Mouse (Mus musculus): Measurements from ENCODE around the gene Apbb2. TPM values are rescaled to one million over a fixed set of nuclear protein-coding genes. Genes with fewer than 3 reads are reported as not detected.

Gene Apbb2
- polyA plus RNA-seq, 1 experiment from 2014 or later: 30.9 TPM

GRCm38 (mm10) chr5:66344182-66344581 is 274.4 kb downstream of the Apbb2 start:
- Histone ChIP-seq H3K4me2 (ENCODE audit: low read length) (no peak overlapping the region), H3K4me3 (ENCODE audit: control insufficient read depth in 1 of 2, insufficient read depth in 1 of 2, low read depth in 1 of 2, low read length in 2 of 2) (no peak overlapping the region), H3K4me1 (ENCODE audit: control insufficient read depth in 2 of 2, insufficient read depth in 2 of 2, low read length in 2 of 2) (peaks cover 3 to 6% of the 10 kb centered on the region in 2 experiments), H3K36me3 (ENCODE audit: control insufficient read depth, insufficient read depth, low read length) (no peaks in the 10 kb centered on the region), H3K9ac (ENCODE audit: low read length) (no peak overlapping the region), H3K27me3 (ENCODE audit: control insufficient read depth, insufficient read depth, low read length) (no peaks in the 10 kb centered on the region), H3K9me3 (ENCODE audit: control insufficient read depth, low read length) (no peaks in the 10 kb centered on the region), H3K27ac (replicated peaks in 1 of 2; ENCODE audit: control insufficient read depth in 1 of 2, insufficient read depth in 1 of 2, low read depth in 2 of 2, low read length in 2 of 2) (no peak overlapping the region)
- ATAC-seq (ENCODE audit: insufficient number of reproducible peaks, insufficient read depth, low FRiP score, low read depth): no peak
- 47% methylated on average over 2 of the region's 2 CpGs for WGBS

- Histone ChIP-seq H3K36me3 (ENCODE audit: control insufficient read depth, insufficient read depth, low read length) (no peaks in the 10 kb centered on the region), H3K27ac (replicated peaks in 1 of 2; ENCODE audit: control insufficient read depth in 1 of 2, insufficient read depth in 1 of 2, low read depth in 2 of 2, low read length in 2 of 2) (no peak overlapping the region), H3K4me2 (ENCODE audit: low read length) (no peak overlapping the region), H3K4me3 (ENCODE audit: control insufficient read depth in 1 of 2, insufficient read depth in 1 of 2, low read depth in 1 of 2, low read length in 2 of 2) (no peak overlapping the region), H3K4me1 (ENCODE audit: control insufficient read depth in 2 of 2, insufficient read depth in 2 of 2, low read length in 2 of 2) (peaks cover 9 to 12% of the 10 kb centered on the region in 2 experiments), H3K9me3 (ENCODE audit: control insufficient read depth, low read length) (no peaks in the 10 kb centered on the region), H3K9ac (ENCODE audit: low read length) (no peak overlapping the region), H3K27me3 (ENCODE audit: control insufficient read depth, insufficient read depth, low read length) (no peaks in the 10 kb centered on the region)
- no peak for ATAC-seq (ENCODE audit: insufficient number of reproducible peaks, insufficient read depth, low FRiP score, low read depth)
- 72% methylated on average over 9 of the region's 9 CpGs for WGBS
These were observed 276.3 kb downstream of the Apbb2 start for GRCm38 (mm10) chr5:66342285-66342684.

- ATAC-seq (ENCODE audit: insufficient number of reproducible peaks, insufficient read depth, low FRiP score, low read depth): no peak
- Histone ChIP-seq H3K4me3 (ENCODE audit: control insufficient read depth in 1 of 2, insufficient read depth in 1 of 2, low read depth in 1 of 2, low read length in 2 of 2) (no peak overlapping the region), H3K9ac (ENCODE audit: low read length) (no peak overlapping the region), H3K9me3 (ENCODE audit: control insufficient read depth, low read length) (no peaks in the 10 kb centered on the region), H3K27me3 (ENCODE audit: control insufficient read depth, insufficient read depth, low read length) (no peaks in the 10 kb centered on the region), H3K36me3 (ENCODE audit: control insufficient read depth, insufficient read depth, low read length) (no peaks in the 10 kb centered on the region), H3K4me1 (ENCODE audit: control insufficient read depth in 2 of 2, insufficient read depth in 2 of 2, low read length in 2 of 2) (peaks cover 12% of the 10 kb centered on the region in 2 experiments), H3K4me2 (ENCODE audit: low read length) (no peak overlapping the region), H3K27ac (replicated peaks in 1 of 2; ENCODE audit: control insufficient read depth in 1 of 2, insufficient read depth in 1 of 2, low read depth in 2 of 2, low read length in 2 of 2) (no peak overlapping the region)
- 51% methylated on average over 10 of the region's 10 CpGs for WGBS
These were observed 276.7 kb downstream of the Apbb2 start for GRCm38 (mm10) chr5:66341848-66342247.

GRCm38 (mm10) chr5:66340356-66341102 is 278.1 kb downstream of the Apbb2 start:
- H3K27ac ChIP-seq (replicated peaks in 1 of 2; ENCODE audit: control insufficient read depth in 1 of 2, insufficient read depth in 1 of 2, low read depth in 2 of 2, low read length in 2 of 2): no peak overlapping the region
- H3K36me3 ChIP-seq (ENCODE audit: control insufficient read depth, insufficient read depth, low read length): no peaks in the 10 kb centered on the region
- no peak overlapping the region for H3K4me3 ChIP-seq (ENCODE audit: control insufficient read depth in 1 of 2, insufficient read depth in 1 of 2, low read depth in 1 of 2, low read length in 2 of 2)
- H3K27me3 ChIP-seq (ENCODE audit: control insufficient read depth, insufficient read depth, low read length): no peaks in the 10 kb centered on the region
- no peak for ATAC-seq (ENCODE audit: insufficient number of reproducible peaks, insufficient read depth, low FRiP score, low read depth)
- H3K4me1 ChIP-seq (ENCODE audit: control insufficient read depth in 2 of 2, insufficient read depth in 2 of 2, low read length in 2 of 2): peaks cover 12% of the 10 kb centered on the region in 2 experiments
- WGBS: 82% methylated on average over 17 of the region's 17 CpGs
- no peak overlapping the region for H3K9ac ChIP-seq (ENCODE audit: low read length)
- no peaks in the 10 kb centered on the region for H3K9me3 ChIP-seq (ENCODE audit: control insufficient read depth, low read length)
- H3K4me2 ChIP-seq (ENCODE audit: low read length): no peak overlapping the region

- H3K4me1 ChIP-seq (ENCODE audit: control insufficient read depth in 2 of 2, insufficient read depth in 2 of 2, low read length in 2 of 2): peaks cover 6 to 9% of the 10 kb centered on the region in 2 experiments; a peak in 3 of 4 replicates
- 42% methylated on average over 7 of the region's 7 CpGs for WGBS
- H3K36me3 ChIP-seq (ENCODE audit: control insufficient read depth, insufficient read depth, low read length): no peaks in the 10 kb centered on the region
- ATAC-seq (ENCODE audit: insufficient number of reproducible peaks, insufficient read depth, low FRiP score, low read depth): no peak
- H3K27me3 ChIP-seq (ENCODE audit: control insufficient read depth, insufficient read depth, low read length): no peaks in the 10 kb centered on the region
- 0 out of 2 replicates have a peak overlapping the region, but pooled peaks have one; percentile 71 for H3K9ac ChIP-seq (ENCODE audit: low read length)
- peak overlapping the region; percentile 91 for H3K4me2 ChIP-seq (ENCODE audit: low read length)
- no peak overlapping the region; a peak in 1 of 4 replicates for H3K4me3 ChIP-seq (ENCODE audit: control insufficient read depth in 1 of 2, insufficient read depth in 1 of 2, low read depth in 1 of 2, low read length in 2 of 2)
- no peak overlapping the region for H3K27ac ChIP-seq (replicated peaks in 1 of 2; ENCODE audit: control insufficient read depth in 1 of 2, insufficient read depth in 1 of 2, low read depth in 2 of 2, low read length in 2 of 2)
- no peaks in the 10 kb centered on the region for H3K9me3 ChIP-seq (ENCODE audit: control insufficient read depth, low read length)
These were observed 280.0 kb downstream of the Apbb2 start for GRCm38 (mm10) chr5:66338583-66338982.

GRCm38 (mm10) chr5:66337969-66338345 is 280.6 kb downstream of the Apbb2 start:
- peak; percentile 58 for ATAC-seq (ENCODE audit: insufficient number of reproducible peaks, insufficient read depth, low FRiP score, low read depth)

GRCm38 (mm10) chr5:66337025-66337968 is 281.3 kb downstream of the Apbb2 start:
- Histone ChIP-seq H3K27ac (replicated peaks in 1 of 2; ENCODE audit: control insufficient read depth in 1 of 2, insufficient read depth in 1 of 2, low read depth in 2 of 2, low read length in 2 of 2) (peak overlapping the region; percentile 34 to 77), H3K9ac (ENCODE audit: low read length) (peak overlapping the region; percentile 71), H3K4me1 (ENCODE audit: control insufficient read depth in 2 of 2, insufficient read depth in 2 of 2, low read length in 2 of 2) (peaks cover 6 to 9% of the 10 kb centered on the region in 2 experiments; a peak in 3 of 4 replicates), H3K4me3 (ENCODE audit: control insufficient read depth in 1 of 2, insufficient read depth in 1 of 2, low read depth in 1 of 2, low read length in 2 of 2) (peak overlapping the region; percentile 52 to 61), H3K9me3 (ENCODE audit: control insufficient read depth, low read length) (no peaks in the 10 kb centered on the region), H3K27me3 (ENCODE audit: control insufficient read depth, insufficient read depth, low read length) (no peaks in the 10 kb centered on the region), H3K36me3 (ENCODE audit: control insufficient read depth, insufficient read depth, low read length) (no peaks in the 10 kb centered on the region), H3K4me2 (ENCODE audit: low read length) (peak overlapping the region; percentile 91)
- peak; percentile 42; the same call in 1 of the 2 replicates for ATAC-seq (ENCODE audit: insufficient number of reproducible peaks, insufficient read depth, low FRiP score, low read depth)
- WGBS: 9% methylated on average over 38 of the region's 38 CpGs

More at GRCm38 (mm10) chr5:66337969-66338345, 280.6 kb downstream of the Apbb2 start:
- peak overlapping the region; percentile 91 for H3K4me2 ChIP-seq (ENCODE audit: low read length)
- 16% methylated on average over 6 of the region's 6 CpGs for WGBS
- H3K27me3 ChIP-seq (ENCODE audit: control insufficient read depth, insufficient read depth, low read length): no peaks in the 10 kb centered on the region
- no peaks in the 10 kb centered on the region for H3K9me3 ChIP-seq (ENCODE audit: control insufficient read depth, low read length)
- H3K4me1 ChIP-seq (ENCODE audit: control insufficient read depth in 2 of 2, insufficient read depth in 2 of 2, low read length in 2 of 2): peaks cover 6 to 9% of the 10 kb centered on the region in 2 experiments; a peak in 3 of 4 replicates
- H3K27ac ChIP-seq (replicated peaks in 1 of 2; ENCODE audit: control insufficient read depth in 1 of 2, insufficient read depth in 1 of 2, low read depth in 2 of 2, low read length in 2 of 2): peak overlapping the region; percentile 34 to 77
- peak overlapping the region; percentile 71 for H3K9ac ChIP-seq (ENCODE audit: low read length)
- peak overlapping the region; percentile 52 to 61 for H3K4me3 ChIP-seq (ENCODE audit: control insufficient read depth in 1 of 2, insufficient read depth in 1 of 2, low read depth in 1 of 2, low read length in 2 of 2)
- no peaks in the 10 kb centered on the region for H3K36me3 ChIP-seq (ENCODE audit: control insufficient read depth, insufficient read depth, low read length)

All from heart, embryonic 14.5 days (tissue).